ENCODE assay signal across 10 mouse cellular contexts in the genomic region with DNA sequence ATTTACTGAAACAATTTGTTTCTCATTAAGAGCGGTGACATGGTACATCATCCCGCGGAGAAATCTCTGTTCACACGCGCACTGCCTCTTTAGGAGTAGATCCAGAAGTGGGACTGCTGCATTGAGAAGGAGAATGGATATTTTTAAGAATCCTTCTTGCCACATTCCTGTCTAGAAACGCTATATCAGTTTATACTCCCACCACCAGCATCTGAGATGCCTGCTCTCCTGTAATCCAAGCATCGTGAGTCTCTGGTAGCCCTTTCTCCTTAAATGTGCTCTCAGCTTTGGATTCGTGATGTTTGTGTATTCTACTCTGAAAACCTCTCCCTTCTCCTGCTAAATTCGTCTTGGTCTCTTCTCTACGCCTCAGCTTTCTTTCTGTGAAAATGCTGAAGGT.
"Had no signal": no experiment of that assay in that cellular context is flagged by ENCODE, and none has a peak within 500 bp of the region (broad histone marks: within the 10 kb centered on the region; RNA-seq: fewer than 3 reads in every experiment).

No protein-coding gene starts in this region.

- DNase-seq: liver, postnatal 0 days; lung, adult 2 months; lung, postnatal 14 days; lung, postnatal 36 days; thymus, adult 18-20 months; thymus, postnatal 14 days; thymus, postnatal 36 days had no signal

- ATAC-seq: liver, postnatal 0 days; lung, postnatal 0 days; midbrain, embryonic 13.5 days; midbrain, embryonic 15.5 days had no signal
